Mouse (Mus musculus) liver, embryonic 14.5 days (tissue): ENCODE measurements at regions not wholly inside any gene's neighbourhood (a gene's known extent, or its start where the extent isn't known, plus 50 kb on each side); places are given as distances from the start of the nearest gene placed in this dataset.
"Not testable (repeated sequence)": the region's sequence is repeated elsewhere in the genome, so short reads cannot be mapped to it uniquely, and the experiment has no call there.

Source experiments
- CTCF ChIP-seq: IDR thresholded peaks from 2 replicates; pipeline ENCODE4 v1.5.1; 2016; ENCODE audit warnings: antibody characterized with exemption, low read depth, control low read depth
- EP300 ChIP-seq: IDR thresholded peaks from 2 replicates; pipeline ENCODE4 v1.6.1; 2016; ENCODE audit warnings: antibody characterized with exemption, low read depth

GRCm38 (mm10) chr1:157877117-157877516, 370.6 kb downstream of the Sec16b start:
- not testable (repeated sequence) for TF ChIP-seq CTCF, EP300
